Mouse (Mus musculus) hindbrain, embryonic 15.5 days (tissue): ENCODE data around the gene Srpk2. TPM values are rescaled to one million over a fixed set of nuclear protein-coding genes. Genes with fewer than 3 reads are reported as not detected.
"Not testable (repeated sequence)": the region's sequence is repeated elsewhere in the genome, so short reads cannot be mapped to it uniquely, and the experiment has no call there.

ENCODE experiments used
- ATAC-seq: fragments of 200-750 bp; cut with Nextera tagmentation; 2 replicates; pipeline ENCODE4 v1.8.0; 2017; ENCODE audit warnings: low read depth, moderate number of reproducible peaks, moderate TSS enrichment; ENCODE audit not compliant: low FRiP score
- H3K27ac ChIP-seq: fragments of 300-500 bp; sonication (generic); replicated peaks from 2 replicates; pipeline ENCODE4 v1.5.1; 2015; ENCODE audit warnings: mild to moderate bottlenecking, inconsistent platforms
- H3K27me3 ChIP-seq: fragments of 300-500 bp; sonication (generic); 2 replicates; pipeline ENCODE4 v1.6.1; 2015; ENCODE audit warnings: control low read depth, inconsistent platforms
- H3K36me3 ChIP-seq: fragments of 300-500 bp; sonication (generic); 2 replicates; pipeline ENCODE4 v1.6.1; 2015; ENCODE audit warnings: control low read depth, inconsistent platforms
- H3K4me1 ChIP-seq: fragments of 300-500 bp; sonication (generic); replicated peaks from 2 replicates; pipeline ENCODE4 v1.6.1; 2015; ENCODE audit warnings: control low read depth, inconsistent platforms
- H3K4me2 ChIP-seq: fragments of 300-500 bp; sonication (generic); 2 replicates; pipeline ENCODE4 v1.6.1; 2015; ENCODE audit warnings: moderate library complexity, mild to moderate bottlenecking, inconsistent platforms
- H3K4me3 ChIP-seq: fragments of 300-500 bp; sonication (generic); 2 replicates; pipeline ENCODE4 v1.5.1; 2015; ENCODE audit warnings: mild to moderate bottlenecking, inconsistent platforms
- H3K9ac ChIP-seq: fragments of 300-500 bp; sonication (generic); 2 replicates; pipeline ENCODE4 v1.6.1; 2015; ENCODE audit warnings: inconsistent platforms
- H3K9me3 ChIP-seq: fragments of 300-500 bp; sonication (generic); 2 replicates; pipeline ENCODE4 v1.6.1; 2016; ENCODE audit warnings: control low read depth, inconsistent platforms
- WGBS: fragments of 180-500 bp; shearing (Covaris S2); methylation state at CpG from one replicate; pipeline ENCODE4 v1.1.7; 2015; 5-methylcytosine and 5-hydroxymethylcytosine counted together
- polyA plus RNA-seq: library from polyadenylated mRNA; unstranded; fragments of >200 nt; fragmentation: Nextera tagmentation; extraction: Ambion mirVana; gene quantifications from 2 replicates; pipeline ENCODE4 v1.2.1, GENCODE M21; 2015

Srpk2 gene
- polyA plus RNA-seq, 1 experiment from 2014 or later: 101 TPM

DNA sequence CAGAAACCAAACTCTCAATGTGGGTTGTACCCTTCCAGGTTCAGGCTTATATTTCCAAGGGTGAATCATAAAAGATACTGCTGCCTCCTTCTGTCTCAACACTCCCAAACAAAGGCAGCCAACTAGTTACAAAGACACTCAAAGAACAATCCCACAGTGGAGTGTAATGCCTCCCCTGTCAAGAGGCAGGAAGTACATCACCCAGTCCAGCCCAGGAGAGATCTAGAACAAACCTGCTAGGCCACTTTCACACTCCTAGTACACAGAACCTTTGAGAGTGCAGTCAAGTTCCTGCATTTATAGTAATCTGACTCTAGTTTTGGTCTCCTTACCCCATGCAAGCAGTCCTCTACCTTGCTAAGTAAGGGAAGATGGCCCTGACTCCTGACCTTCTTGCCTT lies 18.5 kb downstream of the Srpk2 start:
- H3K9me3 ChIP-seq: no peaks in the 10 kb centered on the region
- no peak overlapping the region for H3K4me3 ChIP-seq
- no peaks in the 10 kb centered on the region for H3K4me1 ChIP-seq
- H3K36me3 ChIP-seq: no peaks in the 10 kb centered on the region
- H3K9ac ChIP-seq: no peak overlapping the region
- H3K27ac ChIP-seq: no peak overlapping the region
- no peak for ATAC-seq
- no peak overlapping the region for H3K4me2 ChIP-seq
- H3K27me3 ChIP-seq: no peaks in the 10 kb centered on the region

DNA sequence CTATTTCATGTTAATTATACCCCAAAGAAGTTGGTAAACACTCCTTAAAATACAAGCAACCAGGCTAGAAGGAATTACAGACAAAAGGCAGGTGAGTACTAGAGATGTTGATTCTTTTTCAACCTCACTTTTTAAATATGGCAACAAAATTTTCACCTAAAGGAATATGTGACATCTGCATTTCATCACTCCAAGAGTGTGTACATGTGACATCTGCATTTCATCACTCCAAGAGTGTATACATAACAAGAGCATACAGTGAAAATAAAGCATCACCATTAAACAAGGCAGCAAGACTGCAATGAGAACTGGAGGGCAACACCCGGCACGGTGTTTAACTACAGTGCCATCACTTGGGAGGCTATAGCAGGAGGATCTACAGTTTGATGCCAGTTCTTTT lies 23.2 kb downstream of the Srpk2 start:
- H3K27me3 ChIP-seq: no peaks in the 10 kb centered on the region

DNA sequence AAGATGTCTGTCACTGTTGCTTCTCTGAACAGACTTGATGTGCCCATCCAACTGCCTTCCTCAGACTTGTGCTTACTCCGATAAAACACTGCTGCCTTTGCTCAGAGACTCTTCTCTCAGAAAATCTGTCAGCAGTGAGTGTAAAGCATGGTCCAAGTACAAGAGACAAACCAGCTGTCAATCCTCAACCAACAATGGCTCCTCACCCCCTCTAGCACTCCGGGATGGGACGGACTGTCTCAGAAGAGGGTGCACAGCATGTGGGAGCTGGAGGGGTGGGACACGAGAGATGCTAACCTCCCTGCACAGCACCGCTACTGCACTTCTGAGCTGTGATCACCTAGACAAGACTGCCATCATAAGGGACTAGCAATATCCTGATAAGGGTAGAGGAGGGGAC lies 26.4 kb downstream of the Srpk2 start:
- Histone ChIP-seq H3K27me3 (no peaks in the 10 kb centered on the region), H3K4me3 (no peak overlapping the region), H3K27ac (no peak overlapping the region), H3K36me3 (no peaks in the 10 kb centered on the region), H3K4me1 (0 out of 2 replicates have a peak, but pooled peaks cover 3% of the 10 kb centered on the region), H3K4me2 (no peak overlapping the region), H3K9me3 (no peaks in the 10 kb centered on the region), H3K9ac (no peak overlapping the region)
- 79% methylated on average over 5 of the region's 5 CpGs for WGBS
- 0 out of 2 replicates have a peak, but pooled peaks have one; percentile 38 for ATAC-seq

More for the DNA sequence above, 23.2 kb downstream of the Srpk2 start:
- H3K9ac ChIP-seq: no peak overlapping the region
- H3K27ac ChIP-seq: no peak overlapping the region
- H3K4me2 ChIP-seq: no peak overlapping the region
- ATAC-seq: no peak
- WGBS: 89% methylated on average over 2 of the region's 2 CpGs
- no peaks in the 10 kb centered on the region for H3K4me1 ChIP-seq
- no peaks in the 10 kb centered on the region for H3K9me3 ChIP-seq
- no peak overlapping the region for H3K4me3 ChIP-seq
- no peaks in the 10 kb centered on the region for H3K36me3 ChIP-seq

DNA sequence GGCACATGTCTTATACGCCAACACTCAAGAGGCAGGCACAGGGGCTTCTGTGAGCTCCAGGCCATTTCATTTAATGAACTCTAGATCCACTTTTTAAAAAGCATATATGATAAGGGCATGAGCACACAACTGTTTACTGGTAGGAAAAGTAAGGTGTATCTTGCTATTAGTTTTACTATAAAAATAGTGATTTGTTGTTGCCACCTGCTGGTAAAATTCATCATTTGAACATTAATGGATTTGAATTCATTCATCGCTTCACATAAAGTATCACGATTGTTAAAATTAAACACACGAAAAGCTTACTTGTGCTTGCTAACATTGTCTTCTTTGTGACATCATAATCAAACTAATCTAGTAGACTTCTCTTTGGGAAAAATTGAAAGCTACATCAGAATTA lies 27.8 kb downstream of the Srpk2 start:
- no peak overlapping the region for H3K4me3 ChIP-seq
- no peak overlapping the region for H3K4me2 ChIP-seq
- H3K9ac ChIP-seq: no peak overlapping the region
- ATAC-seq: no peak
- no peak overlapping the region for H3K27ac ChIP-seq
- WGBS: 92% methylated on average over 4 of the region's 4 CpGs
- no peaks in the 10 kb centered on the region for H3K36me3 ChIP-seq
- 0 out of 2 replicates have a peak, but pooled peaks cover 3% of the 10 kb centered on the region for H3K4me1 ChIP-seq
- no peaks in the 10 kb centered on the region for H3K27me3 ChIP-seq
- H3K9me3 ChIP-seq: no peaks in the 10 kb centered on the region

DNA sequence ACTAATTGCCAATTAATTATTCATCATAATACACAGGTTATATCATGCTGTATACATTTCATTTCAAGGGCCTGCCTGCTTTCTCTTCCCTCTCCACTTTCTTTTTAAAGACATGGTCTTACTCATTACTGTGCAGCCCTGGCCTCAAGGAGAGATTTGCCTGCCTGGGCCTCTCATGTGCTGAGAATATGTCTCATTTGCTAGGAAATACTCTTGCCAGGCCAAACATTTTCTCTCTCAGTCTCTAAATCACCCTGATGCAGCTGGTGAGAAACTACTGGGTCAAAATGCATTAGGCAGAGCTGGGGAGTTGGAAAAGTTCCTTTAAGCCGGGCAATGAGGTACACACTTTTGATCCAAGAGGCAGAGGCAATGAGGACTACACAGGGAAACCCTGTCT lies 29.4 kb downstream of the Srpk2 start:
- WGBS: 88% methylated on average over 1 of the region's 1 CpGs
- no peak overlapping the region for H3K9ac ChIP-seq
- H3K4me3 ChIP-seq: no peak overlapping the region
- no peak overlapping the region for H3K4me2 ChIP-seq
- H3K27ac ChIP-seq: no peak overlapping the region
- H3K4me1 ChIP-seq: 0 out of 2 replicates have a peak, but pooled peaks cover 3% of the 10 kb centered on the region
- no peaks in the 10 kb centered on the region for H3K36me3 ChIP-seq
- ATAC-seq: no peak
- no peaks in the 10 kb centered on the region for H3K9me3 ChIP-seq
- no peaks in the 10 kb centered on the region for H3K27me3 ChIP-seq

DNA sequence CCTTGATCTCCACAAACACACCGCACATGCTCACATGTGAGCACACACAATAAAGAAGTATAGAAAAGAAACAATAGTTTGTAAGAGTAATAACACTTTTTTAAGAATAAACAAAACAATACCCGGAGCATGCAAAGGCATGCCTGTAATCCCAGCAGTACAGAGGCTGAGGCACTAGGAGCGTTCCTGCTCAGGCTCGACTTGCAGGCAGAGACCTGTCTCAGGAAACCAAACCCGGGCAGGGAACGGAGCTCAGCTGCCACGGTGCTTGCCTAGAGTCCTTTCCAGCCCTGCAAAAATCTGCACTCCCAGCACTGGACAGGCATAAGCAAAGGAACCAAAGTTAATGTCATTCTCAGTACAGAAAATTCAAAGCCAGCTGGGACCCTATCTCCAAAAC lies 32.1 kb downstream of the Srpk2 start:
- Histone ChIP-seq H3K27me3 (no peaks in the 10 kb centered on the region), H3K4me3 (no peak overlapping the region), H3K9ac (no peak overlapping the region), H3K4me1 (0 out of 2 replicates have a peak, but pooled peaks cover 3% of the 10 kb centered on the region), H3K9me3 (no peaks in the 10 kb centered on the region), H3K4me2 (no peak overlapping the region), H3K27ac (no peak overlapping the region), H3K36me3 (no peaks in the 10 kb centered on the region)
- ATAC-seq: no peak
- WGBS: 80% methylated on average over 7 of the region's 7 CpGs

DNA sequence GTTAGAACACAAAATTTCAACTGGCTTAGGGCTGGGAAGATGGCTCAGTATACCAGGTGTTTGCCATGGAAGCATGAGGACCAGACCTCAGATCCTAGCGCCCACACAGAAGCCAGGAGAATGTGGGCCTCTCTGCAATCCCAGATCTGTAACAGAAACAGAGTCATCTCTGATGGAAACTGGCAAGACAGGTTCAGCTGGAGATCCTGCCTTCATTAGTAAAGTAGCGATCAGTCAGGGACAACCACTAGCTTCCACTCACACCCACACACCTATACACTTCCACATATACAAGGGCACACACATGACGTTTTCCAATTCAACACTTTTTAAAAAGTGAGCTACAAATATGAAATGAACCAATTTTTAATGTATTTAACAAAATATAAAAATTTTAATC lies 32.6 kb downstream of the Srpk2 start:
- H3K36me3 ChIP-seq: no peaks in the 10 kb centered on the region
- H3K4me1 ChIP-seq: 0 out of 2 replicates have a peak, but pooled peaks cover 3% of the 10 kb centered on the region
- no peaks in the 10 kb centered on the region for H3K9me3 ChIP-seq
- no peak for ATAC-seq
- H3K9ac ChIP-seq: no peak overlapping the region
- H3K27me3 ChIP-seq: no peaks in the 10 kb centered on the region
- 95% methylated on average over 3 of the region's 3 CpGs for WGBS
- H3K27ac ChIP-seq: no peak overlapping the region
- no peak overlapping the region for H3K4me3 ChIP-seq
- no peak overlapping the region for H3K4me2 ChIP-seq

DNA sequence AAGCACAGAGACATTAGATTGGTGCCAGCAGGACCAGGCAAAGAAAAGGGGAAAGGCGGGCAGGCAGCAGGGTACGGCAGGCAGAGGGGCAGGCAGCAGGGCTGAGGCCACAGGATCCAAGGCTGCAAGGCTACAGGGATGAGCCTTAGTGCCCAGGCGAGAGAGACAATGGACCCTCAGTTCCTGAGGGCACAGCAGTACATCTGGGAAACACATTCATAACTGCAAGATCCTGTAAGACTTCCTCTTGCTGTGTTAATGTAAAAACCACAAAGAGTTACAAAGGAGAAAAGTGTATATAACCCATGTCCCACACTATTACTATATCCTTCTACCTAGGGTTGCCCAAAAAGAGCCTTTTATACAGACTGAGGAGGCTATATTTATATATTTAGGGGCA lies 33.9 kb downstream of the Srpk2 start:
- WGBS: 76% methylated on average over 3 of the region's 3 CpGs

DNA sequence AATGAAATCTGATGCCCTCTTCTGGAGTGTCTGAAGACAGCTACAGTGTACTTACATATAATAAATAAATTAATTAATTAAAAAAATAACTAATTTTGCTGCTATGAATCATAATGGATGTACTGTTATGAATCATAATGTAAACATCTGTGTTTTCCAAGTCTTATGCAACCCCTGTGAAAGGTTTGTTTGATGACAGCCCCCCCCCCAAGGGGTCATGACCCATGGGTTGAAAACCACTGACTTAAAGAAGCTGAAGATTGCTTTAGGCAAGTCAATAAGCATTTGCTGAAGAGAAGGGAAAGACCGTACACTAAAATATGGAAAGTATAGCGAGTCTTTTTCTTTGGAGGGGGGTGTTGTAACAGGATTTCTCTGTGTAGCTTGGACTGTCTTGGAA lies 35.2 kb downstream of the Srpk2 start:
- WGBS: 94% methylated on average over 2 of the region's 2 CpGs
- no peak overlapping the region for H3K9ac ChIP-seq
- no peaks in the 10 kb centered on the region for H3K36me3 ChIP-seq
- no peak for ATAC-seq
- H3K27me3 ChIP-seq: no peaks in the 10 kb centered on the region
- H3K4me2 ChIP-seq: no peak overlapping the region
- H3K4me3 ChIP-seq: no peak overlapping the region
- H3K4me1 ChIP-seq: no peaks in the 10 kb centered on the region
- no peak overlapping the region for H3K27ac ChIP-seq
- H3K9me3 ChIP-seq: no peaks in the 10 kb centered on the region

More for the DNA sequence above, 33.9 kb downstream of the Srpk2 start:
- Histone ChIP-seq H3K4me1 (0 out of 2 replicates have a peak, but pooled peaks cover 3% of the 10 kb centered on the region), H3K4me3 (no peak overlapping the region), H3K27me3 (no peaks in the 10 kb centered on the region), H3K36me3 (no peaks in the 10 kb centered on the region), H3K4me2 (no peak overlapping the region), H3K27ac (no peak overlapping the region), H3K9ac (no peak overlapping the region), H3K9me3 (no peaks in the 10 kb centered on the region)
- no peak for ATAC-seq

DNA sequence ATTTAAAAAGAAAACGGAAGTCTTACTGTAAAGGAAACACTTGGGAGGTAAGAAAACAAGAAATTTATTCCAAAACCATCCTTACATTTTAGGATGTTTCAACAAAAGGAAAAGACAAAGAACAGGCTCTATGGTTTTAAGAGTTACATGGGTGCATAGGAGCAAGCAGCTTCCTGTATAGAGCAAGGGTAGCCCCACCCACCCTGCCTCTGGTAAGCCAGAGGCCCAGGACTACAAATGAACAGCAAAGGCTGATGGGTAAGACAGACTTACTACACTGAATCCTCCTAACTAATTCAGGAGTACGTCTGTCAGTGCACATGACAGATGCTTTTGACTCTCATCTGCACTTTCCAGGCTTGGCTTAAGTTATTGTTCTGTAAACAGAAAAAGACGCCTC lies 38.7 kb downstream of the Srpk2 start:
- H3K4me1 ChIP-seq: no peaks in the 10 kb centered on the region
- H3K9ac ChIP-seq: no peak overlapping the region
- no peak overlapping the region for H3K27ac ChIP-seq
- no peaks in the 10 kb centered on the region for H3K36me3 ChIP-seq
- H3K9me3 ChIP-seq: no peaks in the 10 kb centered on the region
- H3K4me3 ChIP-seq: no peak overlapping the region
- WGBS: 84% methylated on average over 3 of the region's 3 CpGs
- H3K4me2 ChIP-seq: no peak overlapping the region
- ATAC-seq: no peak
- H3K27me3 ChIP-seq: no peaks in the 10 kb centered on the region

DNA sequence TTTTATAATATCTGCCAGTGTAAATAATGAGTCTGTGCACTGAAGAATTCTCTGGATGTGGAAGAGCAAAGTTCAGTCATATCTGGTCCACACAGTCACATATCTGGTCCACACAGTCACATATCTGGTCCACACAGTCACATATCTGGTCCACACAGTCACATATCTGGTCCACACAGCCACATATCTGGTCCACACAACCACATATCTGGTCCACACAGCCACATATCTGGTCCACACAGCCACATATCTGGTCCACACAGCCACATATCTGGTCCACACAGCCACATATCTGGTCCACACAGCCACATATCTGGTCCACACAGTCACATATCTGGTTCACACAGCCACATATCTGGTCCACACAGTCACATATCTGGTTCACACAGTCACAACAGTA lies 45.2 kb downstream of the Srpk2 start:
- not testable (repeated sequence) for H3K27ac ChIP-seq, H3K9me3 ChIP-seq, H3K4me3 ChIP-seq, ATAC-seq, H3K27me3 ChIP-seq, H3K4me1 ChIP-seq, H3K4me2 ChIP-seq, H3K36me3 ChIP-seq, H3K9ac ChIP-seq

DNA sequence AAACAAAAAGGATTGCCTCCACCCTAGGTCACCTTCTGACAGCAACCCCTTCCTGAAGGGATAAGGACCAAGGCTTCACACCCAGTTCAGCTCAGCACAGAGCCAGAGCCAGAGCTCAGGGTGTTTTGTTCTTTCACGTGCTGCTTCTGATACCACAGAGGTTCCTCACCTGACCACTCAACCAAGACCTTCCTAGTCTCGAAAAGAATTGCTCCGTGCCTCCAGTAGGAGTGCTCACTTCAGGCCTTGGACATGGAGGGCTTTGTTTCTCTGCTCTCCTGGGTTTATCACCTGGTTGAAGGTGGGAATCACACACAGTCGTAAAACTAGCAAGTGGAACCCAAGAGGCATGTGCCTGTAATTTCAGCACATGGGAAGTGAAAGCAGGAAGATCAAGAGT lies 46.4 kb downstream of the Srpk2 start:
- Histone ChIP-seq H3K9me3 (no peaks in the 10 kb centered on the region), H3K9ac (no peak overlapping the region), H3K27me3 (no peaks in the 10 kb centered on the region), H3K27ac (no peak overlapping the region), H3K4me3 (no peak overlapping the region), H3K4me1 (no peaks in the 10 kb centered on the region), H3K36me3 (no peaks in the 10 kb centered on the region), H3K4me2 (no peak overlapping the region)
- no peak for ATAC-seq
- WGBS: 88% methylated on average over 4 of the region's 4 CpGs

DNA sequence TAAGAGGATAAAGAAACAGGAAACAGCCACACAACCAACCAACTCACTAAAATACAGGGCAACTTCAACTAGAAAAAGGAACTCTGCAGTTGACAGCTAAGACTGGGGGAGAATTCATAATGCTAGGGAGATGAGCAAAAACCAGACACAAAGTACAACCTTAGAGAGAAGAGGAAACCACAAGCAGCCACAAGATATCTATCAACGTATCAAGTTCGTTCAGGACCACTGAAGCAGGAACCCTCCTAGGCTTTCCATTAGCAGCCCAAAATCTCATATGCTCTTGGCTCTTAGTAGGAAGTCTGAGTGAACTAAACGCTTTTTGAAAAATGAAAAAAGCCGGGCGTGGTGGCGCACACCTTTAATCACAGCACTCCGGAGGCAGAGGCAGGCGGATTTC lies 47.1 kb downstream of the Srpk2 start:
- 94% methylated on average over 8 of the region's 8 CpGs for WGBS
- Histone ChIP-seq H3K9ac (no peak overlapping the region), H3K27ac (no peak overlapping the region), H3K9me3 (no peaks in the 10 kb centered on the region), H3K36me3 (no peaks in the 10 kb centered on the region), H3K27me3 (no peaks in the 10 kb centered on the region), H3K4me2 (no peak overlapping the region), H3K4me3 (no peak overlapping the region), H3K4me1 (no peaks in the 10 kb centered on the region)
- ATAC-seq: no peak
